Mouse (Mus musculus): Measurements from ENCODE around the gene Gal3st2. TPM values are rescaled to one million over a fixed set of nuclear protein-coding genes. Genes with fewer than 3 reads are reported as not detected.
"Not testable (repeated sequence)": the region's sequence is repeated elsewhere in the genome, so short reads cannot be mapped to it uniquely, and the experiment has no call there.

Gene Gal3st2
- not detected in 2 replicates for polyA plus RNA-seq (2012; rRNA removed)

DNA sequence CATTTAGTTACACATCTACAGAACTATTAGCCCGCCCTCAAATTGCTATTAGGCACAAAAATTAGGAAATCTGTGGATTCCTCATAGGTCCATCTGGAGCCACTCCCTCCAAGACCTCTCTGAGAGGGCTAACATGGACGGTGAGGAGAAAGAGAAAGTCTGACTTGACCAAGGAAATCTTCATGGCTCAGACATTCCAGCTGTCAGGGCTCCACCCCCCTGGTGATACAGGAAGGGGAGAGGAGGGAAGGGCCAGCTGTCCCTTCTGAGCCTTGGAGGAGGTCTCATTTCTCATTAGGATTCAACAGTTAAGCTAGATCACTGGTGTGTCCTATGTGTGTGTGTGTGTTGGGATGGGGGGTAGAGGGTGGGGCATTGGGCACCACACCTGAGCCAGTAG, at the start of gene Gal3st2:
Gene Gal3st2 (plus strand): TSS at position 259 of the 400 bp plus-strand sequence.
- not testable (repeated sequence) for H3K4me3 ChIP-seq (replicated peaks; ENCODE audit: insufficient read depth, low read depth, low read length); H3K27ac ChIP-seq (ENCODE audit: insufficient read depth, low read length)

GRCm38 (mm10) chr1:93811495-93812039, 49.5 kb upstream of the Gal3st2 start:
- no peaks in the 10 kb centered on the region for H3K27me3 ChIP-seq (ENCODE audit: control insufficient read depth, insufficient read depth, low read length)
- H3K4me1 ChIP-seq (ENCODE audit: control insufficient read depth, insufficient read depth, low read length), result no peaks in the 10 kb centered on the region
- peak; percentile 53 to 73 for DNase-seq
- 88% methylated on average over 8 of the region's 8 CpGs for WGBS
- no peak overlapping the region for H3K27ac ChIP-seq (ENCODE audit: insufficient read depth, low read length)
- no peak for TF ChIP-seq CTCF (IDR thresholded peaks at IDR 0.05; ENCODE audit: borderline replicate concordance, insufficient read depth, low read depth, low read length)
- no peak for TF ChIP-seq POLR2A (IDR thresholded peaks at IDR 0.05; ENCODE audit: borderline replicate concordance, insufficient read depth, low read length)
- H3K4me3 ChIP-seq (replicated peaks; ENCODE audit: insufficient read depth, low read depth, low read length), result no peak overlapping the region

More for the DNA sequence above, at the start of gene Gal3st2:
- DNase-seq; H3K27me3 ChIP-seq (ENCODE audit: control insufficient read depth, insufficient read depth, low read length); H3K4me1 ChIP-seq (ENCODE audit: control insufficient read depth, insufficient read depth, low read length): not testable (repeated sequence)
- WGBS, result 60% methylated on average over 2 of the region's 2 CpGs

DNA sequence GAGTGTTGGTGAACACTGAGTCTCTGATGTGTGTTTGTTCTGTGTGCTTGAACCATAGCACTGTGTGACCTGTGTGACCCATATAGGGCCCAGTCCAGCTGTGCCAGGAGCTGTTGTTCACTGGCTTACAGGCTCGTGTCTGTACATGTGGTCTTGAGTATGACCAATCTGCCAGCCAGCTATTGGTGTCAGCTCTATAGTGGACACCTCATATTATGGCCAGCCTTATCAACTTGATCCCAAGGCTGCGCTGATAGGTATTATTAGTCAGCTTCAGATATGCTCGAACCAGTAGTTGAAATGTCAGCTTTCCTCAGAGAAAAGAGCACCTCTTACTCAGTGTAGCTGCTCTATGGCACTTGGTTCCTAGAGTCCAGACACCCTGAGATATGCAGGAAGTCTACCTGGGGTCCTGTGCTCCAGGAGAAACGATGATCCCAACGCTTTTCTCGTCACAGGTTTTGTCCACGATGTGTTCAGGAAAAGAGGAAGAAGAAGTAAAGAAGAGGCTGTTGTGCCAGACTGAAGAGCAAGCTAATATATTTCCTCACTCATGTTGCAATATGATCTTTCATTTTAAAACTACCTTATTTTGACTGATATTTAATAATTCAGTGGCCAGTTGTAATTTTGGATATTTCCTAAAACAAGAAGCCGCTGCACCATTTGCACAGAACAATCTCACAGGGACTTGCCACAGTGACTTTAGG, 43.1 kb upstream of the Gal3st2 start:
- no peak overlapping the region for H3K4me3 ChIP-seq (replicated peaks; ENCODE audit: insufficient read depth, low read depth, low read length)
- no peaks in the 10 kb centered on the region for H3K4me1 ChIP-seq (ENCODE audit: control insufficient read depth, insufficient read depth, low read length)
- TF ChIP-seq CTCF (IDR thresholded peaks at IDR 0.05; ENCODE audit: borderline replicate concordance, insufficient read depth, low read depth, low read length) (no peak), POLR2A (IDR thresholded peaks at IDR 0.05; ENCODE audit: borderline replicate concordance, insufficient read depth, low read length) (no peak)
- DNase-seq, result no peak
- H3K27me3 ChIP-seq (ENCODE audit: control insufficient read depth, insufficient read depth, low read length), result no peaks in the 10 kb centered on the region
- H3K27ac ChIP-seq (ENCODE audit: insufficient read depth, low read length), result no peak overlapping the region
- WGBS, result 92% methylated on average over 8 of the region's 8 CpGs

GRCm38 (mm10) chr1:93818722-93819121, 42.4 kb upstream of the Gal3st2 start:
- H3K27ac ChIP-seq (ENCODE audit: insufficient read depth, low read length), result no peak overlapping the region
- 61% methylated on average over 7 of the region's 7 CpGs for WGBS
- no peaks in the 10 kb centered on the region for H3K4me1 ChIP-seq (ENCODE audit: control insufficient read depth, insufficient read depth, low read length)
- H3K4me3 ChIP-seq (replicated peaks; ENCODE audit: insufficient read depth, low read depth, low read length), result no peak overlapping the region
- no peak for TF ChIP-seq POLR2A (IDR thresholded peaks at IDR 0.05; ENCODE audit: borderline replicate concordance, insufficient read depth, low read length)
- no peak for TF ChIP-seq CTCF (IDR thresholded peaks at IDR 0.05; ENCODE audit: borderline replicate concordance, insufficient read depth, low read depth, low read length)
- DNase-seq, result no peak
- no peaks in the 10 kb centered on the region for H3K27me3 ChIP-seq (ENCODE audit: control insufficient read depth, insufficient read depth, low read length)

GRCm38 (mm10) chr1:93823796-93824495, 37.2 kb upstream of the Gal3st2 start:
- DNase-seq, result no peak
- Histone ChIP-seq H3K27me3 (ENCODE audit: control insufficient read depth, insufficient read depth, low read length) (no peaks in the 10 kb centered on the region), H3K27ac (ENCODE audit: insufficient read depth, low read length) (peak overlapping the region; percentile 82), H3K4me3 (replicated peaks; ENCODE audit: insufficient read depth, low read depth, low read length) (no peak overlapping the region), H3K4me1 (ENCODE audit: control insufficient read depth, insufficient read depth, low read length) (peaks cover 9% of the 10 kb centered on the region; the same call in 1 of the 2 replicates)
- TF ChIP-seq CTCF (IDR thresholded peaks at IDR 0.05; ENCODE audit: borderline replicate concordance, insufficient read depth, low read depth, low read length) (no peak), POLR2A (IDR thresholded peaks at IDR 0.05; ENCODE audit: borderline replicate concordance, insufficient read depth, low read length) (no peak)
- WGBS, result 65% methylated on average over 3 of the region's 3 CpGs

DNA sequence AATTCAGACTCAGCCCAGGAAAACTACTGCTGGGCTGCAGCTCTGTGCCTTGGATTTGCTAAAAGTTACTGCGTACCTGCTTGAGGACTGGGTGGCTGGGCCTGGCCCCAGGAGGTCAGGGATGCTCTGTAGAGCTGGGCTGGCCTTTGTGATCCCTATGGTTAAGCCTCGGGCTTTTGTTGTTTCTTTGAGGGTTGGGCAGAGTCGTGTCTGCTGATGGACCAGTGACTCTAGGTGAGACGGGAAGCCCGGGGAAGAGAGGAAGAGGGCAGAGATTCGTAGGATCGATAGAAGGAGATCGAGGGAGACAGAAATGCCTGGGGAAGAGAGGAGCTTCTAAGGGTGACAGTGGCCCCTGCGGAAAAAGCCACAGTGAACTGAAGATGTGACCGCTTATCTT, 36.5 kb upstream of the Gal3st2 start, which contains the start of gene D2hgdh:
Gene D2hgdh (plus strand): TSS at position 301 of the 400 bp plus-strand sequence.
- TF ChIP-seq POLR2A (IDR thresholded peaks at IDR 0.05; ENCODE audit: borderline replicate concordance, insufficient read depth, low read length) (no peak), CTCF (IDR thresholded peaks at IDR 0.05; ENCODE audit: borderline replicate concordance, insufficient read depth, low read depth, low read length) (no peak)
- Histone ChIP-seq H3K4me1 (ENCODE audit: control insufficient read depth, insufficient read depth, low read length) (peaks cover 9% of the 10 kb centered on the region; the same call in 1 of the 2 replicates), H3K4me3 (replicated peaks; ENCODE audit: insufficient read depth, low read depth, low read length) (peak within 1 kb of the TSS; percentile 65), H3K27me3 (ENCODE audit: control insufficient read depth, insufficient read depth, low read length) (no peaks in the 10 kb centered on the region), H3K27ac (ENCODE audit: insufficient read depth, low read length) (peak within 1 kb of the TSS; percentile 89)
- no peak for DNase-seq
- WGBS, result 9% methylated on average over 10 of the region's 10 CpGs

- TF ChIP-seq POLR2A (IDR thresholded peaks at IDR 0.05; ENCODE audit: borderline replicate concordance, insufficient read depth, low read length) (peak; percentile 96), CTCF (IDR thresholded peaks at IDR 0.05; ENCODE audit: borderline replicate concordance, insufficient read depth, low read depth, low read length) (peak; percentile 17; the same call in 1 of the 2 replicates)
- WGBS, result under 1% methylated on average over 30 of the region's 30 CpGs
- Histone ChIP-seq H3K27ac (ENCODE audit: insufficient read depth, low read length) (peak overlapping the region; percentile 89), H3K4me3 (replicated peaks; ENCODE audit: insufficient read depth, low read depth, low read length) (peak overlapping the region; percentile 65), H3K27me3 (ENCODE audit: control insufficient read depth, insufficient read depth, low read length) (no peaks in the 10 kb centered on the region), H3K4me1 (ENCODE audit: control insufficient read depth, insufficient read depth, low read length) (peaks cover 9% of the 10 kb centered on the region; the same call in 1 of the 2 replicates)
- peak; percentile 98 for DNase-seq
Measured at GRCm38 (mm10) chr1:93825105-93825674, 35.9 kb upstream of the Gal3st2 start.

Measured in cerebellum, adult 2 months (tissue).